Mouse (Mus musculus) frontal cortex, adult 2 months (tissue): ENCODE results near the gene Hoxa6. TPM values are rescaled to one million over a fixed set of nuclear protein-coding genes. Genes with fewer than 3 reads are reported as not detected.

Source experiments
- DNase-seq, 2 experiments: peaks; one replicate each; pipeline ENCODE4 v3.0.0; 2022; ENCODE audit warnings: low spot score in 1 of 2; ENCODE audit errors: extremely low spot score in 1 of 2
- polyA plus RNA-seq: library from polyadenylated mRNA; depleted of rRNA; stranded (reverse); fragments of >200 nt; gene quantifications from 2 replicates; pipeline ENCODE4 v1.2.3, GENCODE M21; 2012

The Hoxa6 gene
- polyA plus RNA-seq, 1 experiment = not detected

- no peak for DNase-seq
These were observed 20.2 kb upstream of the Hoxa6 start for GRCm38 (mm10) chr6:52228475-52229465.

GRCm38 (mm10) chr6:52227470-52228222, 19.1 kb upstream of the Hoxa6 start:
- DNase-seq = no peak

GRCm38 (mm10) chr6:52226569-52227257, 18.2 kb upstream of the Hoxa6 start:
- DNase-seq = no peak

- DNase-seq = no peak
These were observed 17.4 kb upstream of the Hoxa6 start for GRCm38 (mm10) chr6:52225612-52226568.

- DNase-seq = no peak
These were observed 16.5 kb upstream of the Hoxa6 start for GRCm38 (mm10) chr6:52224895-52225611.

- DNase-seq = no peak
These were observed 15.6 kb upstream of the Hoxa6 start for GRCm38 (mm10) chr6:52223939-52224760.

GRCm38 (mm10) chr6:52222729-52223128, 14.2 kb upstream of the Hoxa6 start:
- no peak for DNase-seq

- no peak for DNase-seq
These were observed 13.6 kb upstream of the Hoxa6 start for GRCm38 (mm10) chr6:52221993-52222685.

GRCm38 (mm10) chr6:52221337-52221992, 12.9 kb upstream of the Hoxa6 start, which contains the start of gene Hoxa7:
Gene Hoxa7 (minus strand): TSS chr6:52221854.
- DNase-seq = peak; percentile 42 to 86

GRCm38 (mm10) chr6:52220865-52221310, 12.4 kb upstream of the Hoxa6 start:
- DNase-seq = no peak

GRCm38 (mm10) chr6:52220003-52220864, 11.7 kb upstream of the Hoxa6 start:
- no peak for DNase-seq

GRCm38 (mm10) chr6:52219234-52219942, 10.9 kb upstream of the Hoxa6 start:
- no peak for DNase-seq

- DNase-seq = no peak
These were observed 10.2 kb upstream of the Hoxa6 start for GRCm38 (mm10) chr6:52218643-52219215.

- no peak for DNase-seq
These were observed 9.5 kb upstream of the Hoxa6 start for GRCm38 (mm10) chr6:52217895-52218642.

- DNase-seq = no peak
These were observed 8.9 kb upstream of the Hoxa6 start for GRCm38 (mm10) chr6:52217459-52217768.
